Mouse (Mus musculus): Measurements from ENCODE around the gene Cym. TPM values are rescaled to one million over a fixed set of nuclear protein-coding genes. Genes with fewer than 3 reads are reported as not detected.

Cym gene
- polyA plus RNA-seq, 1 experiment from 2014 or later, result not detected

DNA sequence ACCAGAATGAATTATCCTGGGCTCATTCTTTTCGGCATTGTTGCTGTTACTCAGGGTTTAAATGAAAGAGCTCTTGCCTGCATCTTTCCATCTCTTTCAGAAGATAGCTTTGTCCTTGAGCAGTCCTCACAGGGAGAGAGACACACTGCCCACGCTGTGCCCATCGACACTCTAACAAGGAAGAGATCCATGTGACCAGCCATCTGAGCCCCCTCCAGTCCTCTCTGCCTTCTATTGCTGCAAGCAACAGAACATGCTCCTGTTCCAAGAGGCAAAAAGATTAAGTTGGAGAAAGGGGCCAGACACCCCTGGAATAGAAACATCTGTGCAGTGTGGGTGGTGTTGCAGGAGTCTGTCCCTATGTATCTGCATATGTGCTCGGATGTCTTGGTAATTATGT lies 34.5 kb downstream of the Cym start:
- H3K9ac ChIP-seq (replicated peaks), result no peak overlapping the region
- H3K9me3 ChIP-seq, result no peaks in the 10 kb centered on the region
- no peaks in the 10 kb centered on the region for H3K27me3 ChIP-seq
- H3K36me3 ChIP-seq, result no peaks in the 10 kb centered on the region
- H3K4me2 ChIP-seq (replicated peaks), result no peak overlapping the region
- no peaks in the 10 kb centered on the region for H3K4me1 ChIP-seq
- H3K4me3 ChIP-seq, result no peak overlapping the region
- H3K27ac ChIP-seq (replicated peaks), result no peak overlapping the region
- ATAC-seq (ENCODE audit: low FRiP score, low read depth), result no peak
- WGBS, result 78% methylated on average over 4 of the region's 4 CpGs

GRCm38 (mm10) chr3:107185597-107185996 lies 35.9 kb downstream of the Cym start:
- Histone ChIP-seq H3K27me3 (no peaks in the 10 kb centered on the region), H3K4me2 (replicated peaks) (no peak overlapping the region), H3K36me3 (no peaks in the 10 kb centered on the region), H3K9me3 (no peaks in the 10 kb centered on the region), H3K27ac (replicated peaks) (no peak overlapping the region), H3K9ac (replicated peaks) (no peak overlapping the region), H3K4me3 (no peak overlapping the region), H3K4me1 (no peaks in the 10 kb centered on the region)
- 75% methylated on average over 3 of the region's 3 CpGs for WGBS
- ATAC-seq (ENCODE audit: low FRiP score, low read depth), result no peak

DNA sequence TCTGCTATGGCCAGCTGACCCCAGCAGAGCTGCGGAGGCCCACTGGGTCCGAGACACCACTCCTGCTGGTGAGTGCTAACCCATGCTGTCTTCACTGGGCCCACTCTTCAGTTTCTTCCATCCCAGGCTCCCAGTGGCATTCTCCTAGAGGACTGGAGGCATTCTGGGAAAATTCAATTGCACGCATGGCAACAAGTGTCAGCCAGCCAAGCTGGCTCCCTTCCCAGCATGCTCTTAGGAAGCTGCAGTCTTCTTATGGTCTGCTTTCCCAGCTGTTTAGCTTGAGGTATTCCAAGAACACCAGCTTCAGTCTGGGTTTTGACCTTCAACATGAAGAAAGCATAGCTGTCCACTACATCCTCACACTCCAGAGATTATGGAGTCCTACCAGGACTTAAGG lies 38.4 kb downstream of the Cym start:
- no peak for ATAC-seq (ENCODE audit: low FRiP score, low read depth)
- H3K27me3 ChIP-seq, result no peaks in the 10 kb centered on the region
- WGBS, result 94% methylated on average over 3 of the region's 3 CpGs

DNA sequence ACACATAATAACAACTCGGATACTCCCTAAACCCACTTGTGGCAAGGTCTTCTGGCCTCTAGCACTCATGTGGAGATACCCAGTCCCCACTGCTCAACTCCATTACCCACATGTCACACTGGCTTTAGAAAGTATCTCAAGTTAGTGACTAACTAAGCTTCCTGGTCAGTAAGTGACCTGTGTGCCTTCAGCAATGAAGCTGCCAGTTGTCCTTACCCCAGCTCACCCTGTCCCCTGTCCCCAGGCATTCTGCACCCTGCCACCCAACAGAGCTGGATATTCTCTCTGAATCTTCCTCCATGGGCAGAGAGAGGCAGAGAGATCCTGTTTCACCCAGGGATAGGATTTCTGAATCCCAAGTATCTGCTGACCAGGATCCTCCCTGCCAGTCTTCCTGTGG lies 38.8 kb downstream of the Cym start, which contains the start of gene Kcna10:
Gene Kcna10 (plus strand): TSS at position 301 of the 400 bp plus-strand sequence.
- no peaks in the 10 kb centered on the region for H3K36me3 ChIP-seq
- ATAC-seq (ENCODE audit: low FRiP score, low read depth), result no peak
- H3K27me3 ChIP-seq, result no peaks in the 10 kb centered on the region
- no peak within 1 kb of the TSS for H3K4me3 ChIP-seq
- no peaks in the 10 kb centered on the region for H3K4me1 ChIP-seq
- no peak within 1 kb of the TSS for H3K4me2 ChIP-seq (replicated peaks)
- 71% methylated on average over 1 of the region's 1 CpGs for WGBS
- no peak within 1 kb of the TSS for H3K27ac ChIP-seq (replicated peaks)
- H3K9me3 ChIP-seq, result no peaks in the 10 kb centered on the region
- H3K9ac ChIP-seq (replicated peaks), result no peak within 1 kb of the TSS

More for the DNA sequence above, 38.4 kb downstream of the Cym start:
- H3K9ac ChIP-seq (replicated peaks), result no peak overlapping the region
- H3K4me1 ChIP-seq, result no peaks in the 10 kb centered on the region
- no peak overlapping the region for H3K4me3 ChIP-seq
- H3K4me2 ChIP-seq (replicated peaks), result no peak overlapping the region
- no peak overlapping the region for H3K27ac ChIP-seq (replicated peaks)
- H3K36me3 ChIP-seq, result no peaks in the 10 kb centered on the region
- H3K9me3 ChIP-seq, result no peaks in the 10 kb centered on the region

- Histone ChIP-seq H3K9me3 (no peaks in the 10 kb centered on the region), H3K4me1 (no peaks in the 10 kb centered on the region), H3K27ac (replicated peaks) (no peak overlapping the region), H3K36me3 (no peaks in the 10 kb centered on the region), H3K4me2 (replicated peaks) (no peak overlapping the region), H3K9ac (replicated peaks) (no peak overlapping the region), H3K27me3 (no peaks in the 10 kb centered on the region), H3K4me3 (no peak overlapping the region)
- no peak for ATAC-seq (ENCODE audit: low FRiP score, low read depth)
- 75% methylated on average over 2 of the region's 2 CpGs for WGBS
These were observed 40.7 kb downstream of the Cym start for GRCm38 (mm10) chr3:107180860-107181259.

DNA sequence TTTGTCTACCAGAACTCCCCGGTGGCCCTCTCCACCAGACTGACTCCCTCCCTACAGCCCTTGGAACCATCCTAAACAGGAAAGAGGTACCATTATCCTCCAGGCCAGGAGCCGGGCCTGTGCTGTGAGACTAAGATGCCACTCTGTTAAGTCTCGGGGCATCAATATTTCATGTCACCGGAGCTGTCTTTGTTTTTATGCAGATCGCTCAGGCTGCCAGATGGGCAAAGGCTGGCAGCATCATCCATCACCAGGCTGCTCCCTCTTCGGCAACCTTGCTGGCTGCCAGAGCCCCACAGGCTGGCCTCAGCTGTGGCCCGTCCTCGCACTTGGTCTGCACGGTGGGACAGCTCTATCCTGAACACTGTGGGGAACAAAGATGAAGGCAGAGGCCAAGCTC lies 45.0 kb downstream of the Cym start:
- no peak for ATAC-seq (ENCODE audit: low FRiP score, low read depth)
- H3K4me1 ChIP-seq, result no peaks in the 10 kb centered on the region
- WGBS, result 80% methylated on average over 9 of the region's 9 CpGs
- no peak overlapping the region for H3K4me3 ChIP-seq
- no peak overlapping the region for H3K4me2 ChIP-seq (replicated peaks)
- no peaks in the 10 kb centered on the region for H3K9me3 ChIP-seq
- no peak overlapping the region for H3K27ac ChIP-seq (replicated peaks)
- H3K36me3 ChIP-seq, result no peaks in the 10 kb centered on the region
- no peak overlapping the region for H3K9ac ChIP-seq (replicated peaks)
- no peaks in the 10 kb centered on the region for H3K27me3 ChIP-seq

- Histone ChIP-seq H3K4me2 (replicated peaks) (no peak overlapping the region), H3K4me3 (no peak overlapping the region), H3K27ac (replicated peaks) (no peak overlapping the region), H3K9me3 (no peaks in the 10 kb centered on the region), H3K9ac (replicated peaks) (no peak overlapping the region), H3K27me3 (no peaks in the 10 kb centered on the region), H3K36me3 (no peaks in the 10 kb centered on the region), H3K4me1 (no peaks in the 10 kb centered on the region)
- no peak for ATAC-seq (ENCODE audit: low FRiP score, low read depth)
- 77% methylated on average over 4 of the region's 4 CpGs for WGBS
These were observed 46.0 kb downstream of the Cym start for GRCm38 (mm10) chr3:107175486-107175885.

GRCm38 (mm10) chr3:107172556-107172955 lies 49.0 kb downstream of the Cym start:
- 69% methylated on average over 1 of the region's 1 CpGs for WGBS
- Histone ChIP-seq H3K27ac (replicated peaks) (no peak overlapping the region), H3K9me3 (no peaks in the 10 kb centered on the region), H3K4me3 (no peak overlapping the region), H3K27me3 (no peaks in the 10 kb centered on the region), H3K9ac (replicated peaks) (no peak overlapping the region), H3K4me1 (no peaks in the 10 kb centered on the region), H3K36me3 (no peaks in the 10 kb centered on the region), H3K4me2 (replicated peaks) (no peak overlapping the region)
- ATAC-seq (ENCODE audit: low FRiP score, low read depth), result no peak

DNA sequence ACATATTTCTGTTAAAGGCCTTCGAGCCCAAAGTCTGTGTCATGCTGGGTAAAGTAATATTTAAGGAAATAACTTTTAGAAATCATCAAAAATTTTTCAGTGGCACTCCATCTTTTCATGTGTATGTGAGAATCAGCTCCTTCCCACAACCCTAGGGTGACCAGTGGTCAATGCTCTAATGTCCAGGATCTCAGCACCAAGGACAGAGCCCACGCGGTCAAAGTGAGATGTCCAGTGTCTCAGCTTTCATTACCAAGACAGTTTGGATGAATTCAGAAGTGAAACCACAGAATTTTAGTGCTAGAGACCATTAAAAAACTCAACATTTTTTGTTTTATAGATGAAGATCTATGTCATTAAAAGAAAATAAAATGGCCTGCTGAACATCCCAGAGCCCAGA lies 49.6 kb downstream of the Cym start:
- Histone ChIP-seq H3K27me3 (no peaks in the 10 kb centered on the region), H3K4me3 (no peak overlapping the region), H3K4me2 (replicated peaks) (no peak overlapping the region), H3K9ac (replicated peaks) (no peak overlapping the region), H3K9me3 (no peaks in the 10 kb centered on the region), H3K4me1 (no peaks in the 10 kb centered on the region), H3K36me3 (no peaks in the 10 kb centered on the region), H3K27ac (replicated peaks) (no peak overlapping the region)
- ATAC-seq (ENCODE audit: low FRiP score, low read depth), result no peak
- WGBS, result 84% methylated on average over 3 of the region's 3 CpGs

DNA sequence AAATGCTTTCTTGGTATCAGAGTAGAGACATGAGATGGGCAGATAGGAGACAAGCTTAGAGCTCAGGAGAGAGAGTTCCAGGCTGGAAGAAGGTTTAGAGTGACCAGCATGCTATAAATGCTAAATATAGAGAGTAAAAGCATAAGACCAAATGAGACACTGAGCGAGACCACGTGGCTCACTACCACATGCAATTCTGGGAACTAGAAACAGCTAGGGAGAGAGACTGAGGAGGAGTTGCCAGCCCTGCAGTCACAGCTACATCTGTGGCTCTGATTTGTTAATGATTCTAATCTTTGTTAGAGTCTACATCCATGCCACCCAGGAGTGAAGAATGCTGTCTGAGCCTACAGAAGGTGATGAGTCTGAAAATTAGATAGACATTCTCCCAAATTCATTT lies 52.0 kb downstream of the Cym start:
- Histone ChIP-seq H3K9ac (replicated peaks) (no peak overlapping the region), H3K4me1 (no peaks in the 10 kb centered on the region), H3K4me3 (no peak overlapping the region), H3K36me3 (no peaks in the 10 kb centered on the region), H3K4me2 (replicated peaks) (no peak overlapping the region), H3K9me3 (no peaks in the 10 kb centered on the region), H3K27ac (replicated peaks) (no peak overlapping the region), H3K27me3 (no peaks in the 10 kb centered on the region)
- 82% methylated on average over 2 of the region's 2 CpGs for WGBS
- no peak for ATAC-seq (ENCODE audit: low FRiP score, low read depth)

GRCm38 (mm10) chr3:107162741-107163140 lies 58.8 kb downstream of the Cym start:
- H3K36me3 ChIP-seq, result no peaks in the 10 kb centered on the region
- WGBS, result 79% methylated on average over 2 of the region's 2 CpGs
- H3K27ac ChIP-seq (replicated peaks), result no peak overlapping the region
- H3K4me3 ChIP-seq, result no peak overlapping the region
- no peak overlapping the region for H3K9ac ChIP-seq (replicated peaks)
- H3K4me2 ChIP-seq (replicated peaks), result no peak overlapping the region
- H3K4me1 ChIP-seq, result peaks cover 5% of the 10 kb centered on the region; the same call in 1 of the 2 replicates
- H3K27me3 ChIP-seq, result peaks cover 17% of the 10 kb centered on the region; the same call in 1 of the 2 replicates
- no peaks in the 10 kb centered on the region for H3K9me3 ChIP-seq
- no peak for ATAC-seq (ENCODE audit: low FRiP score, low read depth)

All from midbrain, embryonic 12.5 days (tissue).